Mouse (Mus musculus) intestine, embryonic 14.5 days (tissue): ENCODE data around the gene Gabarapl2. TPM values are rescaled to one million over a fixed set of nuclear protein-coding genes. Genes with fewer than 3 reads are reported as not detected.

Experiments used
- ATAC-seq: fragments of 200-750 bp; cut with Nextera tagmentation; replicated peaks from 2 replicates; pipeline ENCODE4 v1.8.0; 2017; ENCODE audit warnings: low read depth, moderate number of reproducible peaks, moderate TSS enrichment, moderate library complexity; ENCODE audit not compliant: low FRiP score, low TSS enrichment
- DNase-seq: peaks from one replicate; pipeline ENCODE4 v3.0.0-alpha.2; 2018; ENCODE audit warnings: low spot score
- H3K27ac ChIP-seq: fragments of 300-500 bp; sonication (generic); 2 replicates; pipeline ENCODE4 v1.5.1; 2014; ENCODE audit warnings: low read depth, mild to moderate bottlenecking, control low read depth
- H3K27me3 ChIP-seq: fragments of 300-500 bp; sonication (generic); replicated peaks from 2 replicates; pipeline ENCODE4 v1.6.1; 2014; ENCODE audit warnings: low read length, control low read depth; ENCODE audit not compliant: control insufficient read depth, insufficient read depth
- H3K36me3 ChIP-seq: fragments of 300-500 bp; sonication (generic); 2 replicates; pipeline ENCODE4 v1.6.1; 2014; ENCODE audit warnings: low read length, control low read depth; ENCODE audit not compliant: control insufficient read depth, insufficient read depth
- H3K4me1 ChIP-seq: fragments of 300-500 bp; sonication (generic); replicated peaks from 2 replicates; pipeline ENCODE4 v1.6.1; 2014; ENCODE audit warnings: low read length, control low read depth, mixed read lengths; ENCODE audit not compliant: control insufficient read depth, insufficient read depth
- H3K4me2 ChIP-seq: fragments of 300-500 bp; sonication (generic); 2 replicates; pipeline ENCODE4 v1.6.1; 2014; ENCODE audit warnings: low read length
- H3K4me3 ChIP-seq: fragments of 300-500 bp; sonication (generic); 2 replicates; pipeline ENCODE4 v1.5.1; 2014; ENCODE audit warnings: low read depth, low read length, control low read depth, mixed read lengths
- H3K9ac ChIP-seq: fragments of 300-500 bp; sonication (generic); 2 replicates; pipeline ENCODE4 v1.6.1; 2014; ENCODE audit warnings: mild to moderate bottlenecking, low read length
- H3K9me3 ChIP-seq: fragments of 300-500 bp; sonication (generic); 2 replicates; pipeline ENCODE4 v1.6.1; 2016; ENCODE audit warnings: low read length, control low read depth; ENCODE audit not compliant: control insufficient read depth
- WGBS: fragments of 180-500 bp; shearing (Covaris S2); extraction: QIAGEN DNeasy Blood & Tissue Kit; methylation state at CpG from one replicate; pipeline ENCODE4 v1.1.7; 2014; 5-methylcytosine and 5-hydroxymethylcytosine counted together
- polyA plus RNA-seq: library from polyadenylated mRNA; unstranded; fragments of >200 nt; fragmentation: Nextera tagmentation; extraction: Ambion mirVana; gene quantifications from 2 replicates; pipeline ENCODE4 v1.2.1, GENCODE M21; 2014

Gabarapl2 gene
- polyA plus RNA-seq, result 182 and 191 TPM in 2 replicates

DNA sequence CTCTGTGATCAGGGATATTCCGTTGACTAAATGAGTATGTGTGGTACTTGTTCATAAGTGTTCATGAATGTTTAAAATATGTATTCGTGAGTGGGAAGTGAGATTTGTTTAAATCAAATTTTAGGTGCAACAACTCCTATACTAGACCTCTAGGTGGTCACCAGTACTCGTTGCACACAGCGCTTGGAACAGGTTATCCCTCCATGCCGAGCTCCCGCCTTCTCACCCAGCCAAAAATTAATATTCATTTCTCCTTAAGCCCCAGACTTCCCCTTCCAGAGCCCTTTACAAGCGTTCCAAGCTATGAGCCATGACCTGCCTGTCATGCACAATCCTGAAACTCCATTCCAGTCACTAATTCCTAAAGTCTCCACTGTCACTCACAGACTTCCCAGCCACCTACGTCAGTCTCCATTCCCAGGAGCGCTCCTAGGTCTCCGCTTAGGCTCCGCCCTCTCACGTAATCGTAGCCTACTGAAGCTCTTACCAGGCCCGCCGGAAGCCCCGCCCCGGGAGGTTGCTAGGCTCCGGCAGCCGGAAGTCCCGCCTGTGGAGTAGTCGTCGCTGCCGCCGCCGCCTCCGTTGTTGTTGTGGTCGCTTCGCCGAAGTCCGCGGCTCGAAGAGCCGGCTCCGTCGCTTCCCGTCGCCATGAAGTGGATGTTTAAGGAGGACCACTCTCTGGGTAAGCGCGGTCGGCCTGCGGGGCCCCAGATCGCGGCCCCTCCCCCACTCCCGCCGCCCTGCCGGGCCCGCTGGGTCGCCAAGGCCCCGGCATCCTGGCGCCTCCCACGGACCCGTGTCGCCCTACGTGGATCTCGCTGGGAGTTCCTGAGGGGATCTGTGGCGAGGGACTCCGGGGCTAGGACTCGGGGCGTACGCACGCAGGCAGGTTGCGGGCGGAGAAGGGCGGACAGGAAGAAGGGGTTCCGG, at the start of gene Gabarapl2:
Gene Gabarapl2, plus strand, starts transcription at position 533 of the 930 bp plus-strand sequence.
- Histone ChIP-seq H3K4me3 (peak within 1 kb of the TSS; percentile 98), H3K36me3 (peaks cover 30% of the 10 kb centered on the region), H3K27ac (peak within 1 kb of the TSS; percentile 69), H3K9me3 (no peaks in the 10 kb centered on the region), H3K4me1 (peaks cover 6% of the 10 kb centered on the region; the same call in 1 of the 2 replicates), H3K27me3 (no peaks in the 10 kb centered on the region), H3K4me2 (peak within 1 kb of the TSS; percentile 69), H3K9ac (peak within 1 kb of the TSS; percentile 67)
- DNase-seq (peak; percentile 93), ATAC-seq (peak; percentile 97)
- under 1% methylated on average over 65 of the region's 65 CpGs for WGBS

DNA sequence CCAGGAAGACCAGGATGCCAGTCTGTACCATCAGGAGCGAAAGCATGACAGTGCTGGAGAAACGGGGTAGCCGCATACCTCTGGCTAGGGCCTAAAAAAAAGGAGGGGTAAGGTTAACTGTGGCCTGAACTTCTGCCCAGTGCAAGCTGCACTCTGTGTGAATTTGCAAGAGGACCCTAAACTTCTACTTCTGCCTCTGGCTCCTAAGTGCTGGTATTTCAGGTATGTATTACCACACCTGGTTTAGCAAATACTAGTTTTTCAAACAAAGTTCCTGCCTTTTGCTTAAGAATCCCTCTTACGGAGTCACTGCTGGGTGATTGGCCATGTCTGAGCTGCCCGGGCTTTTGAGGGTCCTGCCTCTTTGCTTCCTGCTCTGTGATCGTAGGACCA, 49.6 kb upstream of the Gabarapl2 start:
- no peaks in the 10 kb centered on the region for H3K9me3 ChIP-seq
- H3K9ac ChIP-seq, result no peak overlapping the region
- H3K4me3 ChIP-seq, result no peak overlapping the region
- no peak overlapping the region for H3K27ac ChIP-seq
- no peak overlapping the region for H3K4me2 ChIP-seq
- H3K4me1 ChIP-seq, result peaks cover 7% of the 10 kb centered on the region
- H3K27me3 ChIP-seq, result peaks cover 29% of the 10 kb centered on the region
- H3K36me3 ChIP-seq, result no peaks in the 10 kb centered on the region
- DNase-seq (no peak), ATAC-seq (no peak)
- WGBS, result 56% methylated on average over 6 of the region's 6 CpGs

DNA sequence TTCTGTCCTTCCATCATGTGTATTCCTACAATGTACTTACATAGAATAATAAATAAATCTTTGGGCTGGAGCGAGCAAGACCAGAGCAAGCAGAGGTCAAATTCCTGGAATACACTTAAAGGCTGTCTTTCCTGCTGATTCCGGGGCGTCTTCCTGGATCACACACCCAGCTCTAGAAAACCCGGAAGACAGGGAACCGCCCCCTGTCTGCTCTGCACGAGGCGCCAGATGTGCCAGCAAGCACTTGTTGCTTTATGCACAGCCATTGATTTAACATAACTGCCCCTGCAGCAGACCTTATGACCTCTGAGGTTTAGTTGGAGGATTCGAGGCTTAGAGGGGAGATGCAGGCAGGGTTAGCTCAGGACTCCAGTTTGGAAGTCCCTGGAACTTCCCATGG, 48.5 kb upstream of the Gabarapl2 start:
- Histone ChIP-seq H3K36me3 (no peaks in the 10 kb centered on the region), H3K4me2 (no peak overlapping the region), H3K9ac (no peak overlapping the region), H3K9me3 (no peaks in the 10 kb centered on the region), H3K27ac (no peak overlapping the region), H3K4me3 (no peak overlapping the region), H3K27me3 (peaks cover 29% of the 10 kb centered on the region), H3K4me1 (peaks cover 7% of the 10 kb centered on the region)
- 16% methylated on average over 8 of the region's 8 CpGs for WGBS
- ATAC-seq, result no peak
- DNase-seq, result peak; percentile 60

DNA sequence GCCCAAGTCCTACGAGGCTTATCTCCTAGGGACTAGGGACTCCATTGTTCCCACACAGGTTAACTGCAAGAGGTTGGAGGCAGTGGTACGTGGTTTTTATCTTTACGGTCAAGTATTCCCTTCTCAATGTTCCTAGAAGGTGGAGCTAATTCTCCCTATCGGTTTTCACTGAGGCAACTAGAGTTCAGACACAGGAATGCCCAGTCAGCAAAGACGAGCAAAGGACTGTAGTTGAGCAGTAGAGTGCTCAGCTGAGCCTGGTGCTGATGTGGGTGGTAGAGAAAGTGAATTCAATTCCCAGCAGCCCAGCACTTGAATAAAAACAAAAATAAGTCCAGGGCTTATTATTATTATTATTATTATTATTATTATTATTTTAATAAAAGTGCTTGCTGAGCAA, 47.9 kb upstream of the Gabarapl2 start:
- Histone ChIP-seq H3K9ac (no peak overlapping the region), H3K27ac (no peak overlapping the region), H3K9me3 (no peaks in the 10 kb centered on the region), H3K4me3 (no peak overlapping the region), H3K4me2 (no peak overlapping the region), H3K27me3 (peaks cover 29% of the 10 kb centered on the region), H3K36me3 (no peaks in the 10 kb centered on the region), H3K4me1 (peaks cover 7% of the 10 kb centered on the region)
- ATAC-seq (no peak), DNase-seq (no peak)
- 58% methylated on average over 5 of the region's 5 CpGs for WGBS

DNA sequence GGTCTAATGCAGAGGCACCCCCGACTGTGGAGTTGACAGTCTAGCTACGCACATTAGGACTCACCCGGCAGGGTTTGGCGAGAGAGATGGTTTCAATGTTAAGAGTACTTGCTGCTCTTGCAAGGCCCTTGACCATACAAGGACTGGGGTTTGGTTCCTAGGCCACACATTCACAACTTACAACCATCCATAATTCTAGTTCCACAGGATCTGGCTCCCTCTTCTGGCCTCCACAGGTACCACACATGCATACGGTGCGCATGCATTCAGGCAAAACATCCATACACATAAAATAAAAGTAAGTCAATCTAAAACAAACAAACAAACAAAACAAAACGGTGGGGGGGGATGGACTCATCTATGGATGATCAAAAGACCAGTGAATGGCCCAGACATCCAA, 45.5 kb upstream of the Gabarapl2 start:
- DNase-seq, result no peak
- Histone ChIP-seq H3K27me3 (peaks cover 18% of the 10 kb centered on the region), H3K4me1 (peaks cover 6% of the 10 kb centered on the region; the same call in 1 of the 2 replicates), H3K9ac (no peak overlapping the region), H3K9me3 (no peaks in the 10 kb centered on the region), H3K27ac (no peak overlapping the region), H3K4me2 (no peak overlapping the region), H3K36me3 (no peaks in the 10 kb centered on the region), H3K4me3 (no peak overlapping the region)
- no peak for ATAC-seq
- WGBS, result 89% methylated on average over 7 of the region's 7 CpGs

DNA sequence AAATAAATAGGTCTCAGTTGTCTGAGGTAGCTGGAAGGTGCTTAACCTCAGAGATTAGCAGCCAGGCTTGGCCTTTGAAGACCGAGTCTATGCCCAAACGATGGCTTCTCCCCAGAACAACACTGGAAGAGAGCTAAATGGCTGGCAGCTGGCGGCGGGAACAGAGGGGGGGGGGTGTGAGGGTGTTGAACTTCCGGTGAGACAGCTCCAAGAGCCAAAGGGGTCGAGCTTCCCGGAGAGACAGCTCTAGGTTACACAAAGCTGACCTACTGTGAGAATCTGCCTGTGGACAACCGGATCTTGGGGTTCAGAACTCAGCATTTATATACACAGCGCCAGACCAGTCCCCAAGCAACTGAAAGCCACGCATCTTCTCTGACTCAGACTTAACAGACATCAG, 41.9 kb upstream of the Gabarapl2 start:
- H3K4me2 ChIP-seq, result no peak overlapping the region
- H3K27me3 ChIP-seq, result no peaks in the 10 kb centered on the region
- no peaks in the 10 kb centered on the region for H3K4me1 ChIP-seq
- H3K4me3 ChIP-seq, result no peak overlapping the region
- WGBS, result 39% methylated on average over 10 of the region's 10 CpGs
- H3K9ac ChIP-seq, result no peak overlapping the region
- H3K9me3 ChIP-seq, result no peaks in the 10 kb centered on the region
- DNase-seq (no peak), ATAC-seq (no peak)
- no peak overlapping the region for H3K27ac ChIP-seq
- no peaks in the 10 kb centered on the region for H3K36me3 ChIP-seq

DNA sequence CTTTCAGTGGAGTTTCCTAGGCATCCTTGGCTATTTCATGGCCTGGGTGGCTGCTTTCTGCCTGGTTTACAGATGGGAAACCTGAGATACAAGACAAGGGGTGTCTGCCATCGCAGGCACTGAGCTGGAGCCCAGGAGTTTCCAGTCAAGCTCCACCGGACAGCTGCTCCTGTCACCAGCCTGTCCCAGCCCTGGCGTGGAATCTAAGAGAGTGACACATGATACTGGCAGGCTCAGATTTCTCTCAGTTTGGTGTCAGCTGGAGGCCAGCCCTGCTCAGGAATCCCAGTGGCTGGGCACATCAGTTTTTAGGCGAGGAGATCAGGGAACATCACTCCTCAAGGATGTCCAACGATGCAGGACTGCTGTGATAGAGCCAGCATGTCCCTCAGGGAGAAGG, 38.4 kb upstream of the Gabarapl2 start:
- no peaks in the 10 kb centered on the region for H3K36me3 ChIP-seq
- H3K4me1 ChIP-seq, result no peaks in the 10 kb centered on the region
- H3K4me2 ChIP-seq, result no peak overlapping the region
- H3K27me3 ChIP-seq, result no peaks in the 10 kb centered on the region
- WGBS, result 36% methylated on average over 5 of the region's 5 CpGs
- ATAC-seq (no peak), DNase-seq (no peak)
- H3K4me3 ChIP-seq, result no peak overlapping the region
- H3K9ac ChIP-seq, result no peak overlapping the region
- no peaks in the 10 kb centered on the region for H3K9me3 ChIP-seq
- no peak overlapping the region for H3K27ac ChIP-seq

DNA sequence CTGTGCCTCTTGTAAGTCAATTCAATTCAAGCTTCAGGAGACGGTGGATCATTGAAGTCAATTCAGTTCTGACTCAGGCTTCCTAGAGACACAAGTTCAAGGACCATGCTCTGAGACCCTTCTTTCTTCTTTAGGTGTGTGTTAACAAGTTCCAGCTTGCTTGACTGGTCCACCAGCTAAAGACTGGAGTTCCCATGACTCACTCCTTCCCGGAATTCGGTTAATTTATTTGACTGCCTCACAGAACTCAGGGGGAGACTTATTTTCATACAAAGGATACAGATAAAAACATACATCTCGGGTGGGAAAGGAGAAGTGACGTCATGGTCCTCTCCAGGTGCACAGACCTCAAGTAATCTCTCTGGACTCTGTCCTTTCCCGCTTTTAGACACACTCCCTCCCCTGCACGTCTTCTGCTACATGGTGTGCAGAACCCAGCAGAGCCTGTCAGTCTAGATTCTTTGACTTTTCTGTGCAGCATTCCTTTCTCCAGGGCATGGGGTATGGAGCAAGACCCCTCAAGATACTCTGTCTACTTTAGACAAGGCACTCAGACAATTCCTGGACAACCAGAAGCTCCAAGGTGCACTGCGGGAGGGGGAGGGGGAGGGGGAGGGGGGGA, 34.9 kb upstream of the Gabarapl2 start:
- H3K9me3 ChIP-seq, result no peaks in the 10 kb centered on the region
- H3K4me2 ChIP-seq, result no peak overlapping the region
- no peaks in the 10 kb centered on the region for H3K36me3 ChIP-seq
- WGBS, result 57% methylated on average over 8 of the region's 8 CpGs
- ATAC-seq, result peak; percentile 60; the same call in 1 of the 2 replicates
- 0 out of 2 replicates have a peak, but pooled peaks cover 4% of the 10 kb centered on the region for H3K4me1 ChIP-seq
- DNase-seq, result peak; percentile 54
- H3K27ac ChIP-seq, result no peak overlapping the region
- no peak overlapping the region for H3K9ac ChIP-seq
- peaks cover 12% of the 10 kb centered on the region; the same call in 1 of the 2 replicates for H3K27me3 ChIP-seq
- no peak overlapping the region for H3K4me3 ChIP-seq
